Mouse (Mus musculus): ENCODE measurements around the gene Ccdc12. TPM values are rescaled to one million over a fixed set of nuclear protein-coding genes. Genes with fewer than 3 reads are reported as not detected.

Ccdc12 gene
- total and polyA plus RNA-seq, 3 experiments: 85.2 to 104 (median 97.8) TPM

- Histone ChIP-seq H3K27me3 (replicated peaks) (no peaks in the 10 kb centered on the region), H3K4me3 (replicated peaks in 1 of 3; ENCODE audit: low read depth in 2 of 3, low read length in 2 of 3, poor library complexity in 1 of 3) (no peak overlapping the region), H3K4me2 (ENCODE audit: insufficient read depth, low read depth, poor library complexity, severe bottlenecking) (no peak overlapping the region), H3K4me1 (ENCODE audit: control insufficient read depth in 1 of 2, insufficient read depth in 2 of 2) (peaks cover 24 to 87% of the 10 kb centered on the region in 2 experiments), H3K27ac (ENCODE audit: insufficient read depth, low read depth) (no peak overlapping the region), H3K9ac (ENCODE audit: insufficient read depth, low read depth) (no peak overlapping the region), H3K9me3 (replicated peaks; ENCODE audit: low read length) (no peaks in the 10 kb centered on the region), H3K36me3 (replicated peaks in 1 of 2; ENCODE audit: control insufficient read depth in 1 of 2, insufficient read depth in 1 of 2, low read length in 1 of 2) (peaks cover 0 to 17% of the 10 kb centered on the region in 2 experiments), H3K79me2 (replicated peaks; ENCODE audit: control insufficient read depth, extremely low read depth, insufficient read depth, poor library complexity, severe bottlenecking) (peaks cover 78% of the 10 kb centered on the region)
- dilution Hi-C loops (cut with MboI; ENCODE audit: extremely low pct_ligation_motif_present, extremely low pct_unique_long_range_greater_than_20kb, low sequenced_read_pairs): no loop called here
- TF ChIP-seq NELFE (IDR thresholded peaks at IDR 0.05; ENCODE audit: low read depth, low read length) (no peak), ETS1 (conservative IDR thresholded peaks at IDR 0.05; ENCODE audit: low read depth, low read length) (no peak), IRF4 (IDR thresholded peaks at IDR 0.05; ENCODE audit: low read depth, low read length) (no peak), CHD1 (IDR thresholded peaks at IDR 0.05; ENCODE audit: low read depth, low read length) (no peak), RAD21 (IDR thresholded peaks at IDR 0.05; ENCODE audit: low read depth, low read length) (no peak), ZKSCAN1 (IDR thresholded peaks at IDR 0.05; ENCODE audit: borderline replicate concordance, low read depth, low read length) (no peak), JUN (IDR thresholded peaks at IDR 0.05; ENCODE audit: insufficient read depth, low read depth, low read length) (no peak), CHD2 (IDR thresholded peaks at IDR 0.05; ENCODE audit: low read length) (no peak), TCF12 (IDR thresholded peaks at IDR 0.05; ENCODE audit: low read depth, low read length) (no peak), MXI1 (IDR thresholded peaks at IDR 0.05; ENCODE audit: low read depth, low read length) (no peak), POLR2A (IDR thresholded peaks at IDR 0.05; ENCODE audit: low read depth, low read length) (no peak), RCOR1 (conservative IDR thresholded peaks at IDR 0.05; ENCODE audit: low read depth, low read length) (no peak), TBP (conservative IDR thresholded peaks at IDR 0.05; ENCODE audit: low read depth, low read length) (no peak), MEF2A (IDR thresholded peaks at IDR 0.05; ENCODE audit: borderline replicate concordance, low read depth, low read length) (no peak), SMC3 (IDR thresholded peaks at IDR 0.05; ENCODE audit: low read depth, low read length) (no peak), ZMIZ1 (IDR thresholded peaks at IDR 0.05; ENCODE audit: low read depth, low read length) (no peak), MYC (IDR thresholded peaks at IDR 0.05; ENCODE audit: low read depth, low read length) (no peak)
- in situ Hi-C loops (cut with MboI; ENCODE audit: low pct_ligation_motif_present, low pct_unique_long_range_greater_than_20kb, low sequenced_read_pairs): no loop called here
- no peak for DNase-seq (ENCODE audit: extremely low read depth)
Measured at GRCm38 (mm10) chr9:110662844-110663243, 6.5 kb downstream of the Ccdc12 start.

- dilution Hi-C loops (cut with MboI; ENCODE audit: extremely low pct_ligation_motif_present, extremely low pct_unique_long_range_greater_than_20kb, low sequenced_read_pairs): no loop called here
- no peak overlapping the region for H3K27ac ChIP-seq (ENCODE audit: insufficient read depth, low read depth)
- H3K9ac ChIP-seq (ENCODE audit: insufficient read depth, low read depth): 0 out of 2 replicates have a peak overlapping the region, but pooled peaks have one; percentile 11
- H3K36me3 ChIP-seq (replicated peaks in 1 of 2; ENCODE audit: control insufficient read depth in 1 of 2, insufficient read depth in 1 of 2, low read length in 1 of 2): peaks cover 5 to 34% of the 10 kb centered on the region in 2 experiments
- H3K9me3 ChIP-seq (replicated peaks; ENCODE audit: low read length): no peaks in the 10 kb centered on the region
- peak; percentile 82 for DNase-seq (ENCODE audit: extremely low read depth)
- no peaks in the 10 kb centered on the region for H3K27me3 ChIP-seq (replicated peaks)
- H3K4me1 ChIP-seq (ENCODE audit: control insufficient read depth in 1 of 2, insufficient read depth in 2 of 2): peaks cover 20 to 80% of the 10 kb centered on the region in 2 experiments
- peaks cover 52% of the 10 kb centered on the region for H3K79me2 ChIP-seq (replicated peaks; ENCODE audit: control insufficient read depth, extremely low read depth, insufficient read depth, poor library complexity, severe bottlenecking)
- H3K4me2 ChIP-seq (ENCODE audit: insufficient read depth, low read depth, poor library complexity, severe bottlenecking): peak overlapping the region; percentile 90
- in situ Hi-C loops (cut with MboI; ENCODE audit: low pct_ligation_motif_present, low pct_unique_long_range_greater_than_20kb, low sequenced_read_pairs): no loop called here
- H3K4me3 ChIP-seq (replicated peaks in 1 of 3; ENCODE audit: low read depth in 2 of 3, low read length in 2 of 3, poor library complexity in 1 of 3): peak overlapping the region in 2 of 3 experiments; percentile 20 to 29
- TF ChIP-seq NELFE (IDR thresholded peaks at IDR 0.05; ENCODE audit: low read depth, low read length) (no peak), POLR2AphosphoS2 (IDR thresholded peaks at IDR 0.05; ENCODE audit: low read depth, low read length) (no peak), PAX5 (IDR thresholded peaks at IDR 0.05; ENCODE audit: low read length) (no peak), E2F4 (IDR thresholded peaks at IDR 0.05; ENCODE audit: insufficient replicate concordance, low read depth, low read length) (no peak), SMC3 (IDR thresholded peaks at IDR 0.05; ENCODE audit: low read depth, low read length) (no peak), CHD1 (IDR thresholded peaks at IDR 0.05; ENCODE audit: low read depth, low read length) (no peak), USF1 (IDR thresholded peaks at IDR 0.05; ENCODE audit: low read depth, low read length) (no peak), MAX (IDR thresholded peaks at IDR 0.05; ENCODE audit: low read length) (no peak), MAFK (IDR thresholded peaks at IDR 0.05; ENCODE audit: insufficient replicate concordance, low read length) (0 out of 2 replicates have a peak, but pooled peaks have one; percentile 25), NRF1 (IDR thresholded peaks at IDR 0.05; ENCODE audit: low read depth, low read length) (no peak), MAZ (IDR thresholded peaks at IDR 0.05; ENCODE audit: low read depth, low read length) (peak; percentile 65), KAT2A (IDR thresholded peaks at IDR 0.05; ENCODE audit: insufficient replicate concordance, low read length) (no peak), CTCF (conservative IDR thresholded peaks at IDR 0.05 in 1 of 2, IDR thresholded peaks at IDR 0.05 in 1 of 2; ENCODE audit: low read depth in 2 of 2, low read length in 2 of 2) (no peak), TBP (conservative IDR thresholded peaks at IDR 0.05; ENCODE audit: low read depth, low read length) (0 out of 2 replicates have a peak, but pooled peaks have one; percentile 35), POLR2A (IDR thresholded peaks at IDR 0.05; ENCODE audit: low read depth, low read length) (no peak), EP300 (IDR thresholded peaks at IDR 0.05; ENCODE audit: low read length) (peak; percentile 69; the same call in 1 of the 2 replicates), JUN (IDR thresholded peaks at IDR 0.05; ENCODE audit: insufficient read depth, low read depth, low read length) (no peak), JUND (conservative IDR thresholded peaks at IDR 0.05; ENCODE audit: low read depth, low read length) (no peak), MXI1 (IDR thresholded peaks at IDR 0.05; ENCODE audit: low read depth, low read length) (no peak), SIN3A (IDR thresholded peaks at IDR 0.05; ENCODE audit: low read length) (0 out of 2 replicates have a peak, but pooled peaks have one; percentile 4), UBTF (IDR thresholded peaks at IDR 0.05; ENCODE audit: low read depth, low read length) (no peak), ETS1 (conservative IDR thresholded peaks at IDR 0.05; ENCODE audit: low read depth, low read length) (peak; percentile 52), IRF4 (IDR thresholded peaks at IDR 0.05; ENCODE audit: low read depth, low read length) (peak; percentile 57; the same call in 1 of the 2 replicates), RCOR1 (conservative IDR thresholded peaks at IDR 0.05; ENCODE audit: low read depth, low read length) (no peak)
Measured at GRCm38 (mm10) chr9:110665912-110666311, 9.6 kb downstream of the Ccdc12 start.

All from CH12.LX (cell line).